8 mouse cellular contexts compared by ENCODE assay signal in genomic region chr1:98189991-98190471, GRCm38 (mm10).
DNase-seq lines count a peak whose midpoint lies in the region; TF ChIP-seq lines count a peak whose summit lies in the region.

No protein-coding gene starts in this region.

- peaks cover 3% of the 10 kb centered on the region; the same call in 1 of the 2 replicates for H3K4me1 ChIP-seq in cerebellum, adult 2 months (ENCODE audit: control insufficient read depth, insufficient read depth, low read length)
- H3K4me1 ChIP-seq in olfactory bulb, adult 2 months (ENCODE audit: control insufficient read depth, insufficient read depth, low read length): no peaks in the 10 kb centered on the region

- WGBS in cerebellum, adult 2 months: 8% methylated on average over 6 of the region's 6 CpGs
- WGBS in olfactory bulb, adult 2 months: 40% methylated on average over 6 of the region's 6 CpGs

- DNase-seq in NIH3T3 (ENCODE audit: low read depth): peak; percentile 83
- DNase-seq in cerebellum, adult 2 months: peak; percentile 19 to 58
- DNase-seq in forelimb bud, embryonic 11.5 days (ENCODE audit: low read depth, low spot score): peak; percentile 24
- peak; percentile 59 to 71 for DNase-seq in left cerebral cortex, adult 18-20 months (ENCODE audit: low spot score in 2 of 2)
- no peak for DNase-seq in urinary bladder, postnatal 14 days (ENCODE audit: low spot score)
- DNase-seq in ovary, postnatal 14 days (ENCODE audit: low spot score): no peak
- DNase-seq in B cell, adult 2 months: no peak

- H3K4me3 ChIP-seq in cerebellum, adult 2 months (replicated peaks; ENCODE audit: insufficient read depth, low read depth, low read length): no peak overlapping the region
- no peak overlapping the region for H3K4me3 ChIP-seq in olfactory bulb, adult 2 months (ENCODE audit: insufficient read depth, low read depth, low read length)

- no peaks in the 10 kb centered on the region for H3K27me3 ChIP-seq in cerebellum, adult 2 months (ENCODE audit: control insufficient read depth, insufficient read depth, low read length)

- no peak overlapping the region for H3K27ac ChIP-seq in cerebellum, adult 2 months (ENCODE audit: insufficient read depth, low read length)
- peak overlapping the region; percentile 16; the same call in 1 of the 2 replicates for H3K27ac ChIP-seq in olfactory bulb, adult 2 months (ENCODE audit: insufficient read depth, low read depth, low read length)

- no peak for TF ChIP-seq POLR2A in cerebellum, adult 2 months (IDR thresholded peaks at IDR 0.05; ENCODE audit: borderline replicate concordance, insufficient read depth, low read length)
- TF ChIP-seq POLR2A in olfactory bulb, adult 2 months (IDR thresholded peaks at IDR 0.05; ENCODE audit: insufficient read depth, low read depth, low read length): no peak

- no peak for TF ChIP-seq CTCF in cerebellum, adult 2 months (IDR thresholded peaks at IDR 0.05; ENCODE audit: borderline replicate concordance, insufficient read depth, low read depth, low read length)
- no peak for TF ChIP-seq CTCF in olfactory bulb, adult 2 months (IDR thresholded peaks at IDR 0.05; ENCODE audit: insufficient read depth, low read depth, low read length)

Comparison
In these comparisons a context has a peak if more than half of its experiments do, and no peak if none do; other contexts are left out.
1. DNase-seq: peak in NIH3T3 (single experiment), cerebellum, adult 2 months (2 of 2), forelimb bud, embryonic 11.5 days (single experiment) and left cerebral cortex, adult 18-20 months (2 of 2); none in urinary bladder, postnatal 14 days (single experiment), ovary, postnatal 14 days (single experiment) and B cell, adult 2 months (0 of 2).